Mouse (Mus musculus): ENCODE results near the gene Slc6a9. TPM values are rescaled to one million over a fixed set of nuclear protein-coding genes. Genes with fewer than 3 reads are reported as not detected.

Gene Slc6a9
- 10 to 100 TPM in 1 of 2 experiments, 1 to 10 TPM in 1; 8.2 to 19.5 TPM for polyA plus RNA-seq (2012; fragmentation: generic; extraction: Trizol)

DNA sequence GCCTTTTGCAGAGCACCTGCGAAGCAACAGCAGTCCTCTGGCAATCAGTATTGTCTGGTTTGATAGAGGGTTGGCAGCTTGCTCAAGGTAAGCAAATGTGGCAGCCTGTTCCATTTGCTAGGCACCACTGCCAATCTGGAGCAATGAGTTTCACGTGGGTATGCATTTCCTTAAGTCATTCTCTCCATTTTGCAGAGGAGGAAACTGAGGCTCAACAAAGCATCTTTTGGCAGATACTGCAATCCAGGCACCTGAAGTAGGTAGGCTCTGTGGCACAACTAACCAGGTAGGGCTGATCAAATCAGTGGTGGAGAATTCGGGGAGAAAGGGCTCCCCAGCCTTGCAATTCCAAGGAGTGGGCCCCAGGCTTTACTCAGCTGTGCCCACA, at the start of gene Slc6a9:
Gene Slc6a9 (plus strand): TSS at position 50 of the 388 bp plus-strand sequence.

DNA sequence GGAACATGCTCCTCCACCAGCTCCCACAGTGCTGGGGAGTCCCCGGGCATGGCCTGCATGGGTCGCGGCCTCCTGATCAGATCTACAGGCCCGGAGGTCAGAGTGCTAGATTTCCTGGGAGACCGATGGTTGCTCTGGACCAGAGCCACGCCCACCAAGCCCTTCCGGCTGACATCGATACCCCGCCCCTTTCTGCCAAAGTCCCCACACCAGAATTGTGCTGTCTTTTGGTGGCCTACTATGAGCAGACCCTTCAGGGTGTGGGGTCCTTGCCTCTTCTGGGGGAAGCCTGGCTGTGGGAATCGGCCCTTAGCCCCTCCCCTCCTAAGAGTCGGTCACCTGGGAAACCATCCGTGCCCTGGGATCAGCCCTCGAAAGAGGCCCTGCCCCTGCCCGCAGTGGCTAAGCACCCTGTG, 38.2 kb downstream of the Slc6a9 start, which contains the start of gene Ccdc24:
Gene Ccdc24 (minus strand): TSS at position 87 of the 416 bp plus-strand sequence.

DNA sequence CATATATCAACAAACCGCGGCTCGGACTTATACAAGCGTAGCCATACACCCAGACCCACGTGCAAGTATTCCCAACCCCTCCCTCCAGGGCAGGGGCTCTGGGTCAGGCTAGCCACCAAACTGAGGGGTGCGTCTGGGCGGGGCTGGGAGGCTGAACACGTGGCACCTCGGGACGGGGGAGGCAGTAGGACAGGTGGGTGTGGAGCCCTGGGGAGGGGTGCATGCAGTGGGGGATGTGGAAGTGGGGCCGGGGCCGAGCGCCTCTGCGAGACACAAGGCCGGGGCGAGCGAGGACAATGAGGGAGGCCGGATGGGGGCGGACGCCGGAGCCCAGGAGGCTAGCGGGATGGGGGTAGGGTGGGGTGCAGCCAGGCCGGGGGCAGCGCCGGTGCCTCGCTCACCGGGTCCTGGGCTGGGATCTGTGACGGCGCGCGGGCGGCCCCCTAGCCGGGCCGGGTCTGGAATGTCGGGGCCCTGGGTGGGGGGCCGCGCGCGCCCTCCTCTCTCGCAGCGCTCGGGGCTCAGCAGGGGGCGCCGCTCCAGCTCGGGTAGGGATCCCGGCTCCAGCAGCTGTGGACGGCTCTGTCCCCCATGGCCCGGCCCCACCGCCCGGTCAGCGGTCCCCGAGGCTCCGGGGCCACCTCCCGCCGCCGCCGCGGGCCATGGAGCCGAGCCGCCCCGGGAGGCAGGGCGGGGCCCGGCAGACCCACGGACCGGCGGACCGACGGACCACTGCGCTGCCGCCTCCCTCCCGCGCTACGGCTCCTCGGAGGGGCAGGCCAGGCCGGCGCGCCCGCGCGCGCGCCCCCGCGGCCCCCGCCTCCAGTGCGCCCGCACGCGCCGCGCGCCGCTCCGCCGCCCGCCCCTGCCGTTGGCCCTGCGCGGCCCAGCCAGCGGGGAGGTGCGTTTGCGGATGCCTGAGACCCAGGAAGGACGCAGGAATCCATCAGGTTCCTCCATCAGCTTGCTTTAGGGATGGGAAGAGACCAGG, 48.7 kb downstream of the Slc6a9 start, which contains the start of gene B4galt2:
Gene B4galt2 (minus strand): TSS at position 787 of the 991 bp plus-strand sequence.

DNA sequence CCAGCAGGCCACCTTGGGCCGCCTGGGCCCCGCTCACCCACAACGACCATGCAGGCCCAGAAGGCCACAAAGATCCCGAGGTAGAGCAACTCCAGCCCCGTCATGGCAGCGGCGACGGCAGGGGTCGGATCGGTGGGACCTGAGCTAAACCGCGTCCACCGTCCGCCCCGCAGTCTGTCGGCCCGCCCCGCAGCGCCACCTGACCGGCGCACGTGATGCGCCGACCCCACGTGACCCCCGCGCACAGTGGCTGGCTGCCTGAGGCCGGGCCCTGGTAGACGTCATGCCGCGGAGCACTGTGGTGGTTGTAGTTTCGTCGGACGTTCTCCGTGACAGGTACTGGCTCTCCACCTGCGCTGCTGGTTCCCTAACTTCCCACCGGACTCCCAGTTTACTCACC, 52.8 kb downstream of the Slc6a9 start, which contains the start of gene Atp6v0b:
Gene Atp6v0b (minus strand): TSS at position 201 of the 400 bp plus-strand sequence.

DNA sequence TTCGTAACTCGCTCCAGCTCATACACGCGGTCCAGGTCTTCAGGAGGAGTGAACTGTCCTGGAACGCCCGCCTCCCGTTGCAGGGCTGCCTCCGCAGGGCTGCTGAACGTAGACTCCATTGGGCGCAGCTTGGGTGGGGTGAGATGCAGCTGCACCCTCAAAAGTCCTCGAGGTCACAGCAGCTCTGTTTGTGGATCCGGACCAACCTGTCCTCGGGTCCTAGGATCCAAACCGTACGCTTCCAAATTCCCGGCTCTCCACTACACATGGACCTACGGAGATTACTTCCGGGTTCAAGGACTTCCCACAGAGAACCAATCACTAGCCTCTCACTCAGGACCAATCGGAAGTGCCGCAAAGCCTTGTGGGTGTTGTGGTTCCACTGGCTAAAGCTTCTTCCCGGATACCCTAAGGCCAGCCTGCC, 57.4 kb downstream of the Slc6a9 start, which contains the start of gene Dph2:
Gene Dph2 (minus strand): TSS at position 295 of the 424 bp plus-strand sequence.

DNA sequence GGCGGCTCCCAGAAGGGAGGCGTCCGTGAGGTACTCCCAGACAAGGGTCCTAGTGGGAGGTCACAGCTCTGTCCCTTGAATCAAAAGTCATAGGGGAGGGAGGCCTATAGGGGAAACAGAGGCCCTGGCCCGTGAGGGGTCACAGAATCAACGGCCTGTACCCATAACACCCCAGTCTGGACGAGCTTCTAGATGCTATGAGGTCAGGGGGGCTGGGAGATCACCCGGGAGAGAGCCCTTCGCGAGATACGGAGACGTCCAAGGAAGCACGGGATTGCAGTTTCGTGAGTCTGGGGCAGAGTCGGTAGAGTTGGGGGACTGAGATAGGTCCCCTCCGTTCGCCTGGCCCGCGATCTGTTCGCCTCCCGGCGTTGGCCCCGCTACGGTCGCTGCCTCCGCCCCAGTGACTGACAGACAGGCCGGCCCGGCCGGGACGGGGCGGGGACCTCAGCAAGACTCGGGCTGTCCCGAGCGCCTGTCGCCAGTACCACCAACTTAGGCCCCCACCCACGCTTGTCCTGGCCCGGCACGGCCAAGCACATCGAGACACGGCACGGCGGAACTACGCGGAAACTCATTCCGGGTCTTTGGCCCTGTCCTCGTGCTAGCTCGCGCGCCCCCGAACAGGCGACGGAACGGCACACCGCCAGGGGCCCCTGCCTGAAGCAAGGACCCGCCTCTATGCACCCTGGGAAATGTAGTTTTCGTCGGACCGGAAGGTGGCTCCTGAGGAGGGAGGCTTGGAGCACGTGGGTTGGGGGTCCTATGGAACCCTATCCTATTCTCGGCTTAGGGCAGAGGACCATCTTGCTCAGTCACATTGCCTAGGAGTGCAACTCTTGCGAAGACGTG, 80.5 kb downstream of the Slc6a9 start, which contains the start of gene Ipo13:
Gene Ipo13 (minus strand): TSS at position 409 of the 852 bp plus-strand sequence.

Other genes with a start within 250 kb of the Slc6a9 start
- gene Dmap1, start 152.2 kb upstream of the Slc6a9 start, polyA plus RNA-seq (2012; fragmentation: generic; extraction: Trizol), result 10 to 100 TPM; 30.4 to 34.0 TPM
- not detected for gene Gm12845, start 110.1 kb upstream of the Slc6a9 start, polyA plus RNA-seq (2012; fragmentation: generic; extraction: Trizol)
- gene Klf17, start 68.9 kb upstream of the Slc6a9 start, polyA plus RNA-seq (2012; fragmentation: generic; extraction: Trizol), result not detected
- gene Ccdc24, start 38.1 kb downstream of the Slc6a9 start, polyA plus RNA-seq (2012; fragmentation: generic; extraction: Trizol), result 1 to 10 TPM; 6.2 to 9.4 TPM
- 10 to 100 TPM; 48.6 to 71.9 TPM for gene B4galt2, start 49.0 kb downstream of the Slc6a9 start, polyA plus RNA-seq (2012; fragmentation: generic; extraction: Trizol)
- gene Atp6v0b, start 52.8 kb downstream of the Slc6a9 start, polyA plus RNA-seq (2012; fragmentation: generic; extraction: Trizol), result 100 to 1,000 TPM; 214 to 363 TPM
- gene Dph2, start 57.5 kb downstream of the Slc6a9 start, polyA plus RNA-seq (2012; fragmentation: generic; extraction: Trizol), result 1 to 10 TPM; 5.9 to 6.0 TPM
- gene Ipo13, start 80.5 kb downstream of the Slc6a9 start, polyA plus RNA-seq (2012; fragmentation: generic; extraction: Trizol), result 10 to 100 TPM; 91.1 to 91.5 TPM
- 1 to 10 TPM in 1 of 2 experiments, under 1 TPM in 1; 0.55 to 1.8 TPM for gene Artn, start 95.3 kb downstream of the Slc6a9 start, polyA plus RNA-seq (2012; fragmentation: generic; extraction: Trizol)